Mouse (Mus musculus): Measurements from ENCODE around the gene Grm1.

DNA sequence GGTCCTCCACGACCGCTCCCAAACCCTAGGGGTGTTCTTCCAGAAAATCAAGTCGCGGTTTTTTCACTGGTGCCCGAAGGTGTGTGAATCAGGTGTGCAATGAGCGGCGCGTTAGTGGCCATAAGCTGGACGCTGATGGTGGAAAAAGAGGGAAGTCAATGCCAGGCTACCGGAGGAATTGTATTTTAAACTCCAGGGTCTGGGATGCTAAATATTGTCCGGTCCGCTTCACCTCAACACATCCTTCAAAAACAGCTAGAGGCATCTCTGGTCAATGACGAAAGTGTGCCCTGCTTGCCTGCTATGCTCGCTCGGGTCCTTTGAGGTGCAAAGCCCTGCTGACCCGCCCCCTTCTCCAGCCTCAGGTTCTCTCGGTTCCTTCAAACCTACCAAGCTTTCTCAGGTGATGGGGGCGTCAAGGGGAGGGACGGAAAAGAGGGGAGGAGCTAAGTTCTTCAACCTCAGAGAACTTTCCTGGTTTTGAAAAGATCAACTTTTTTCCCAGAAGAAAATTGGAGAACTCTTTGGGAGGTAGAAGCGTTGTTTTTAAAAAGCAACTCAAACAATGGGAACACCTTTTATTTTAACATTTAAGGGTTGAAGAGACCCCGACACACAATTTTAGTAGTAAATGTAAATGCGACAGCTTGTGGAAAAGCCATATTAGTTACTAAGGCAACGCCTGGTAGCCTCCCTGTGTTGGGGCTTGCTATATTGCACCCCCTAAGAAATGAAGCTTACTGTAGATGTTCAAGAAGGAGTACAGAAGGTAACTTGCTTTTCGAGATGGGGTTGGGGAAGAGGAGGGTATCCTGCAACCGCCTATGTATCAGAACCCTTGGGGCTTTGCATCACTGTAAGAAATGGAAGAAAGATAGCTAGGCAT lies 1.2 kb downstream of the Grm1 start:
- no peak for TF ChIP-seq CTCF (IDR thresholded peaks at IDR 0.05; ENCODE audit: insufficient read depth, low read length)
- TF ChIP-seq POLR2A (IDR thresholded peaks at IDR 0.05; ENCODE audit: borderline replicate concordance, extremely low read depth, low read depth, low read length) = no peak

All from lung, adult 2 months (tissue).